ENCODE assay signal across 11 mouse cellular contexts in the genomic region with DNA sequence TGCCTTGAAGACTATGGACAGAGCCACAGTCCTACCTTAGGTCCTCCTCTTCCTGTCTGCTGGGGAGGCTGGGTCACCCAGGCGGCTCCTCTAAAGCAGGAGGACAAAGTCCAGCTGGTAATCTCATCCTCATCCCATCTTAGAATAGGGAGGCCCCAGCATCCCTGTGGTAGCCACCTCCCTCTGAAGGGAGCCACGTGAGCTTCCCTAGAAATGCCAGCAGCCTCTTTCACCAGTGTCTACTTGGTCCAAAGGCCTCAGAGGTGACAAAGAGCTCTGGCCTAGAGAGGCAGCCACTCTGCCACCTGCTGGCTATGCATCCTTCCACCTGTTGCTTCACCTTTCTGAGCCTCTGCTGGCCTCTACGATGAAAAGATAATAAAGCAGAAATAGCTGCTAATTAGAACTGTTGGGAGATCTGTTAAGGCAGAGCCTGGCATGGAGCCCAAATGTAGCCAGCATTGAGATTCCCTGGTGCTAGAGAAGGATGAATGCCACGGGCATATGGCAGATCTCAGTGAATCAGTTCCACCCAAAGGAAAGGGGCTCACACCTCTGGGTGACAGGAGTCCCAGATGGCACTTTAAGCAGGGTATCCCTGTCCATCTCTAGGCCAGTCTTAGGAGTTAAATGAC. TPM values are rescaled to one million over a fixed set of nuclear protein-coding genes. Genes with fewer than 3 reads are reported as not detected.
DNase-seq lines count a peak whose midpoint lies in the region; ATAC-seq and TF ChIP-seq lines count a peak whose summit lies in the region.
"Had no signal": no experiment of that assay in that cellular context is flagged by ENCODE, and none has a peak within 500 bp of the region (broad histone marks: within the 10 kb centered on the region; RNA-seq: fewer than 3 reads in every experiment).

No protein-coding gene starts in this region.

- H3K4me3 ChIP-seq in hindbrain, postnatal 0 days (ENCODE audit: low read length) = no peak overlapping the region
- H3K4me3 ChIP-seq in hindbrain, embryonic 16.5 days (ENCODE audit: low read length) = no peak overlapping the region
- H3K4me3 ChIP-seq in lung, adult 2 months (replicated peaks; ENCODE audit: extremely low read depth, low read depth, low read length) = no peak overlapping the region
- H3K4me3 ChIP-seq: limb, embryonic 10.5 days; midbrain, embryonic 13.5 days had no signal

- H3K27me3 ChIP-seq in hindbrain, postnatal 0 days (ENCODE audit: insufficient read depth, low read length) = no peaks in the 10 kb centered on the region
- H3K27me3 ChIP-seq in hindbrain, embryonic 16.5 days (replicated peaks; ENCODE audit: control insufficient read depth, insufficient read depth, low read length) = no peaks in the 10 kb centered on the region; the same call in 1 of the 2 replicates
- H3K27me3 ChIP-seq: Patski had no signal

- H3K36me3 ChIP-seq in hindbrain, postnatal 0 days (ENCODE audit: insufficient read depth, low read length) = no peaks in the 10 kb centered on the region
- H3K36me3 ChIP-seq in hindbrain, embryonic 16.5 days (ENCODE audit: control insufficient read depth, insufficient read depth, low read length) = no peaks in the 10 kb centered on the region
- H3K36me3 ChIP-seq: limb, embryonic 10.5 days; midbrain, embryonic 13.5 days had no signal

- no peaks in the 10 kb centered on the region for H3K4me1 ChIP-seq in hindbrain, postnatal 0 days (ENCODE audit: insufficient read depth, low read length)
- H3K4me1 ChIP-seq in hindbrain, embryonic 16.5 days (ENCODE audit: control insufficient read depth, insufficient read depth, low read depth, low read length) = no peaks in the 10 kb centered on the region
- no peaks in the 10 kb centered on the region for H3K4me1 ChIP-seq in lung, adult 2 months (ENCODE audit: control insufficient read depth, insufficient read depth, low read length)
- H3K4me1 ChIP-seq: limb, embryonic 10.5 days; midbrain, embryonic 13.5 days had no signal

- no peak for ATAC-seq in hindbrain, postnatal 0 days
- ATAC-seq in hindbrain, embryonic 16.5 days = no peak
- ATAC-seq: midbrain, embryonic 13.5 days; Patski had no signal

- 44% methylated on average over 4 of the region's 4 CpGs for WGBS in hindbrain, postnatal 0 days
- 46% methylated on average over 4 of the region's 4 CpGs for WGBS in hindbrain, embryonic 16.5 days
- WGBS in lung, adult 2 months = 40% methylated on average over 4 of the region's 4 CpGs

- H3K9ac ChIP-seq in hindbrain, postnatal 0 days (replicated peaks; ENCODE audit: low read length) = no peak overlapping the region
- no peak overlapping the region for H3K9ac ChIP-seq in hindbrain, embryonic 16.5 days (ENCODE audit: low read depth, low read length)
- H3K9ac ChIP-seq: midbrain, embryonic 13.5 days had no signal

- H3K4me2 ChIP-seq in hindbrain, postnatal 0 days (ENCODE audit: low read depth, low read length) = no peak overlapping the region
- no peak overlapping the region for H3K4me2 ChIP-seq in hindbrain, embryonic 16.5 days (ENCODE audit: low read length)
- H3K4me2 ChIP-seq: midbrain, embryonic 13.5 days had no signal

- no peak overlapping the region for H3K27ac ChIP-seq in hindbrain, postnatal 0 days
- no peak overlapping the region for H3K27ac ChIP-seq in hindbrain, embryonic 16.5 days (ENCODE audit: low read depth, low read length)
- H3K27ac ChIP-seq: limb, embryonic 10.5 days; midbrain, embryonic 13.5 days had no signal

- peak; percentile 49 for TF ChIP-seq CTCF in hindbrain, postnatal 0 days (IDR thresholded peaks at IDR 0.05; ENCODE audit: low read depth)
- peak; percentile 70 for TF ChIP-seq CTCF in lung, adult 2 months (IDR thresholded peaks at IDR 0.05; ENCODE audit: insufficient read depth, low read length)

- peak; percentile 34 for DNase-seq in hindbrain, postnatal 0 days (ENCODE audit: low spot score)
- DNase-seq in R1 (ENCODE audit: low read depth, low spot score) = peak; percentile 28
- peak; percentile 41 to 43 for DNase-seq in cerebellum, postnatal 36 days
- DNase-seq in lung, adult 2 months = peak; percentile 45
- no peak for DNase-seq in thymus, postnatal 10 days (ENCODE audit: low spot score in 2 of 2)
- no peak for DNase-seq in embryo, embryonic 9.5 days (ENCODE audit: extremely low spot score)
- DNase-seq: thymus, postnatal 14 days had no signal

- no peaks in the 10 kb centered on the region for H3K9me3 ChIP-seq in hindbrain, postnatal 0 days (ENCODE audit: low read length)
- no peaks in the 10 kb centered on the region for H3K9me3 ChIP-seq in hindbrain, embryonic 16.5 days (ENCODE audit: control insufficient read depth, low read length)
- H3K9me3 ChIP-seq: limb, embryonic 10.5 days; midbrain, embryonic 13.5 days had no signal

- TF ChIP-seq POLR2A in lung, adult 2 months (IDR thresholded peaks at IDR 0.05; ENCODE audit: borderline replicate concordance, extremely low read depth, low read depth, low read length) = no peak

RNA-seq across cellular contexts. Expression of gene Pdgfa, which starts 10.1 kb away (rescaled TPM):
- total RNA-seq in hindbrain, postnatal 0 days (2014; rRNA removed) = 49.0 and 54.4 TPM in 2 replicates
- polyA plus RNA-seq in hindbrain, postnatal 0 days (2015; fragmentation: Nextera tagmentation; extraction: Ambion mirVana) = 41.9 and 47.5 TPM in 2 replicates
- polyA plus RNA-seq in hindbrain, embryonic 16.5 days (2015; fragmentation: Nextera tagmentation; extraction: Ambion mirVana) = 26.2 and 33.4 TPM in 2 replicates
- polyA plus RNA-seq in lung, adult 2 months (2012; rRNA removed) = 91.5 and 105 TPM in 2 replicates

Comparison
In these comparisons a context has a peak if more than half of its experiments do, and no peak if none do; other contexts are left out.
1. DNase-seq: peak in hindbrain, postnatal 0 days (single experiment), R1 (single experiment), cerebellum, postnatal 36 days (2 of 2) and lung, adult 2 months (single experiment); none in thymus, postnatal 10 days (0 of 2) and embryo, embryonic 9.5 days (single experiment).